Mouse (Mus musculus): ENCODE data around the gene Arhgef28. TPM values are rescaled to one million over a fixed set of nuclear protein-coding genes. Genes with fewer than 3 reads are reported as not detected.

Gene Arhgef28
- polyA plus RNA-seq, 1 experiment, result 8.7 TPM

DNA sequence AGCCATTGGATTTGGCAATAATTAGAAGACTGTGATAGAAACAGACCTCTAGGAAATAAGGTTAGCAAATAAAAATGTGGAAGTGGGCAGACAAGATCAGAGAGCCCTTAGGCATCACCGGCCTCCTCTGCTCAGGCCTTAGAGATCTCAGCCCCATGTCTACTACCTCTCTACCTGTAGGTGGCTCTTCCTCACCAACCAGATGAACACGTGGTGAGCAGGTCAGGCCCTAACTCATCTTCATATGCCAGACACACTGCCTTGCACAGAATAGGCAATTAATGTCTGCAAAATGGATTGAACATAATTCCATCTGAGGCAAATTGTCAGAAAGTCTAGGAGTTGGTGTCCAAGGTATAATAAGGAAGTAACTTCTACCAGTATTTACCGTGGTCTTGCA, 258.6 kb downstream of the Arhgef28 start:
- Histone ChIP-seq H3K27me3 (ENCODE audit: control insufficient read depth, insufficient read depth, low read length) (no peaks in the 10 kb centered on the region; the same call in 1 of the 2 replicates), H3K4me1 (ENCODE audit: control insufficient read depth, insufficient read depth, low read length) (no peaks in the 10 kb centered on the region), H3K4me3 (replicated peaks; ENCODE audit: insufficient read depth, low read depth, low read length) (no peak overlapping the region), H3K27ac (ENCODE audit: insufficient read depth, low read length) (no peak overlapping the region)
- DNase-seq, result no peak
- TF ChIP-seq POLR2A (IDR thresholded peaks at IDR 0.05; ENCODE audit: borderline replicate concordance, insufficient read depth, low read length) (no peak), CTCF (IDR thresholded peaks at IDR 0.05; ENCODE audit: borderline replicate concordance, insufficient read depth, low read depth, low read length) (no peak)
- WGBS, result 73% methylated on average over 3 of the region's 3 CpGs

DNA sequence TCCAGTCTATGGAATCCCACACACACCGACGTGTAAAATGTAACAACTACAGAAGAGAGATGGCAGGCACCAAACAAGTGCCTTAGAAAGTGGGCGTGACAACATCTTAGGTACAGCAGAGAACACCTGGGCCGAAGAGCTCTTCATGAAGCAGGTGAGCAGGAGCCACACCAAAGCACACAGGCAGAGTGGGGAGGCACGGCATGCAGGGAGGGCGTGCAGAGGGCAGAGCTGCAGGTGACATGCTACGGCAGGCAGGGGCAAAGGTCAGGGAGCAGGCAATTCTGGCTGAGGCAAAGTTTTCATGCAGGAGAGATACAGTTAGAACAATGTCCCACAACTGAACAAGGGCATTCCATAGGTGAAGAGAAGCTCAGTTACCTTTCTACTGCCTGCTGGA, 259.8 kb downstream of the Arhgef28 start:
- Histone ChIP-seq H3K27me3 (ENCODE audit: control insufficient read depth, insufficient read depth, low read length) (no peaks in the 10 kb centered on the region; the same call in 1 of the 2 replicates), H3K4me3 (replicated peaks; ENCODE audit: insufficient read depth, low read depth, low read length) (no peak overlapping the region), H3K27ac (ENCODE audit: insufficient read depth, low read length) (no peak overlapping the region), H3K4me1 (ENCODE audit: control insufficient read depth, insufficient read depth, low read length) (no peaks in the 10 kb centered on the region)
- TF ChIP-seq CTCF (IDR thresholded peaks at IDR 0.05; ENCODE audit: borderline replicate concordance, insufficient read depth, low read depth, low read length) (no peak), POLR2A (IDR thresholded peaks at IDR 0.05; ENCODE audit: borderline replicate concordance, insufficient read depth, low read length) (no peak)
- WGBS, result 94% methylated on average over 7 of the region's 7 CpGs
- DNase-seq, result no peak

DNA sequence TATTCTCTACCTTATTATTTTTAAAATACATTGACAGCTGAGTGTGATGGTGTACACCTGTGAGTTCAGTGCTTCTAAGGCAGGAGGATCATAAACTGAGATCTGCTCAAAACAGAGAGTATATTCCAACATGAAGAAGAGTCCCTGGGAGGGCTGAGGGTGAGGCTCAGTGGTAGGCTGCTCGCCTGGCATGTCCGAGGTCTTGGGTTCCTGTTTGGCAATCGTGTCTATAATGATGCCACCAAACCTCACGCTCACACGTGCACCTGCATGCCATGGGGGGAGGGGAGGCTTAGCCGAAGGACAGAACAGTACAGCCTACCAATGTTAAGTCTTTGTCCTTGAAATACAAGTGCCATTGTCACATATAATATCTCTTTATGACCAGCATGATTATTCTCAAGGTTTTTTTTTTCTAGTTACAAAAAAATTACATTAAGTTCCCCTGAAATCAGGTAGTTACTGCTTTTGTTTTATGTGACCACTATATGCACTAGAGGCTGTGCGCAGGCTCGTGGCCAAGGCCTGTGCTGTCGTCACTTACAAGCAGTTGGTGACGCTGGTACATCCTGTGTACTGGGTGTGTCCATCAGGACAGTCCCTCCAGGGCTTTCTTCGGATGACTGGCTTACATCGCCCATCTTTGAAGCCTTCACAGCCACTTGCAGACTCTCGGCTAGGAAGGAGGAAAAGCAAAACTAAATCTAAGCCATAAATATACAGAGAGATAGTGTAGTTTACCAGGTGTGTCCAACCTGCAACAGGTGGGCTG, 264.1 kb downstream of the Arhgef28 start:
- Histone ChIP-seq H3K27ac (ENCODE audit: insufficient read depth, low read length) (no peak overlapping the region), H3K4me1 (ENCODE audit: control insufficient read depth, insufficient read depth, low read length) (no peaks in the 10 kb centered on the region), H3K27me3 (ENCODE audit: control insufficient read depth, insufficient read depth, low read length) (no peaks in the 10 kb centered on the region), H3K4me3 (replicated peaks; ENCODE audit: insufficient read depth, low read depth, low read length) (no peak overlapping the region)
- no peak for DNase-seq
- TF ChIP-seq POLR2A (IDR thresholded peaks at IDR 0.05; ENCODE audit: borderline replicate concordance, insufficient read depth, low read length) (no peak), CTCF (IDR thresholded peaks at IDR 0.05; ENCODE audit: borderline replicate concordance, insufficient read depth, low read depth, low read length) (no peak)
- 79% methylated on average over 13 of the region's 13 CpGs for WGBS

- TF ChIP-seq CTCF (IDR thresholded peaks at IDR 0.05; ENCODE audit: borderline replicate concordance, insufficient read depth, low read depth, low read length) (no peak), POLR2A (IDR thresholded peaks at IDR 0.05; ENCODE audit: borderline replicate concordance, insufficient read depth, low read length) (no peak)
- DNase-seq, result no peak
- no peaks in the 10 kb centered on the region for H3K4me1 ChIP-seq (ENCODE audit: control insufficient read depth, insufficient read depth, low read length)
- no peak overlapping the region for H3K4me3 ChIP-seq (replicated peaks; ENCODE audit: insufficient read depth, low read depth, low read length)
- no peaks in the 10 kb centered on the region for H3K27me3 ChIP-seq (ENCODE audit: control insufficient read depth, insufficient read depth, low read length)
- WGBS, result 80% methylated on average over 6 of the region's 6 CpGs
- no peak overlapping the region for H3K27ac ChIP-seq (ENCODE audit: insufficient read depth, low read length)
Measured at GRCm38 (mm10) chr13:97941099-97941498, 265.1 kb downstream of the Arhgef28 start.

GRCm38 (mm10) chr13:97939433-97940160, 266.6 kb downstream of the Arhgef28 start:
- WGBS, result 51% methylated on average over 15 of the region's 15 CpGs
- Histone ChIP-seq H3K27ac (ENCODE audit: insufficient read depth, low read length) (no peak overlapping the region), H3K27me3 (ENCODE audit: control insufficient read depth, insufficient read depth, low read length) (no peaks in the 10 kb centered on the region), H3K4me3 (replicated peaks; ENCODE audit: insufficient read depth, low read depth, low read length) (no peak overlapping the region), H3K4me1 (ENCODE audit: control insufficient read depth, insufficient read depth, low read length) (no peaks in the 10 kb centered on the region)
- no peak for DNase-seq
- TF ChIP-seq POLR2A (IDR thresholded peaks at IDR 0.05; ENCODE audit: borderline replicate concordance, insufficient read depth, low read length), result no peak
- no peak for TF ChIP-seq CTCF (IDR thresholded peaks at IDR 0.05; ENCODE audit: borderline replicate concordance, insufficient read depth, low read depth, low read length)

- Histone ChIP-seq H3K4me3 (replicated peaks; ENCODE audit: insufficient read depth, low read depth, low read length) (no peak overlapping the region), H3K4me1 (ENCODE audit: control insufficient read depth, insufficient read depth, low read length) (no peaks in the 10 kb centered on the region), H3K27ac (ENCODE audit: insufficient read depth, low read length) (no peak overlapping the region), H3K27me3 (ENCODE audit: control insufficient read depth, insufficient read depth, low read length) (no peaks in the 10 kb centered on the region)
- DNase-seq, result peak; percentile 61 to 85
- no peak for TF ChIP-seq POLR2A (IDR thresholded peaks at IDR 0.05; ENCODE audit: borderline replicate concordance, insufficient read depth, low read length)
- TF ChIP-seq CTCF (IDR thresholded peaks at IDR 0.05; ENCODE audit: borderline replicate concordance, insufficient read depth, low read depth, low read length), result peak; percentile 89
- WGBS, result 32% methylated on average over 18 of the region's 18 CpGs
Measured at GRCm38 (mm10) chr13:97938596-97939297, 267.5 kb downstream of the Arhgef28 start.

DNA sequence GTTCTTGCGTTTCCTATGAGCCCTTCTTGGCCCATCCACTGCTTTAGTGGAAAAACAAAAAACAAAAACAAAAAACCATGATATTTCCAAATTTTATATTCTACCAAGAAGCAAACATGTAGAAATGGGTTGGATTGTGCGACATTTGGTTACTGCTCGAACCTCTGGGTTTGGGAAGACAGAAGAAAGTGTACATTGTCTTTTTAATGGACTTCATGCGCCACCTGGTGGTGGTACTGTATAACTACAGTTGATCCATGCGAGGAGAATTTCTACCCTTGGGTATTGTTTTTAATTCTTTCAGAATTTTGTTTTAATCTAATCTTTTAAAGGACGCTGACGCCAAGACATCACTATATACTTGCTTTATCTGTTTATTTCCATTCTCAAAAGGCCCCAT, 268.3 kb downstream of the Arhgef28 start:
- peak; percentile 32 to 44 for DNase-seq
- Histone ChIP-seq H3K27ac (ENCODE audit: insufficient read depth, low read length) (no peak overlapping the region), H3K4me3 (replicated peaks; ENCODE audit: insufficient read depth, low read depth, low read length) (no peak overlapping the region), H3K27me3 (ENCODE audit: control insufficient read depth, insufficient read depth, low read length) (no peaks in the 10 kb centered on the region), H3K4me1 (ENCODE audit: control insufficient read depth, insufficient read depth, low read length) (no peaks in the 10 kb centered on the region)
- TF ChIP-seq CTCF (IDR thresholded peaks at IDR 0.05; ENCODE audit: borderline replicate concordance, insufficient read depth, low read depth, low read length) (no peak; the same call in 1 of the 2 replicates), POLR2A (IDR thresholded peaks at IDR 0.05; ENCODE audit: borderline replicate concordance, insufficient read depth, low read length) (no peak)
- WGBS, result 18% methylated on average over 7 of the region's 7 CpGs
